Comparison of ENCODE assay signal across 8 mouse cellular contexts in genomic region chr17:8524387-8525165, GRCm38 (mm10). TPM values are rescaled to one million over a fixed set of nuclear protein-coding genes. Genes with fewer than 3 reads are reported as not detected.
DNase-seq lines count a peak whose midpoint lies in the region; ATAC-seq and TF ChIP-seq lines count a peak whose summit lies in the region.

No protein-coding gene starts in this region.

- under 1% methylated on average over 42 of the region's 45 CpGs for WGBS in hindbrain, embryonic 15.5 days

- H3K4me3 ChIP-seq in hindbrain, embryonic 15.5 days: peak overlapping the region; percentile 53
- H3K4me3 ChIP-seq in left cerebral cortex, adult 2 months: peak overlapping the region; percentile 67

- peak overlapping the region; percentile 63 for H3K9ac ChIP-seq in hindbrain, embryonic 15.5 days

- intact Hi-C loops in left cerebral cortex, adult 2 months (cut with DNase I): loop anchor here (1.0 to 5.0 kb wide), 4 partner anchors 16 to 68 kb away; no protein-coding TSS in a partner anchor

- peak overlapping the region; percentile 97 for H3K4me2 ChIP-seq in hindbrain, embryonic 15.5 days

- peaks cover 10% of the 10 kb centered on the region for H3K27me3 ChIP-seq in hindbrain, embryonic 15.5 days

- peak; percentile 51 for DNase-seq in ZHBTc4 (ENCODE audit: low read depth, low spot score)
- DNase-seq in cerebellum, postnatal 36 days: peak; percentile 87 to 90
- DNase-seq in gastrocnemius, adult 18-20 months (ENCODE audit: low spot score): peak; percentile 87
- peak; percentile 90 to 92 for DNase-seq in left cerebral cortex, adult 2 months (ENCODE audit: extremely low spot score in 1 of 2, low spot score in 2 of 2)
- peak; percentile 56 for DNase-seq in lung, postnatal 36 days
- DNase-seq in right cerebral cortex, postnatal 14 days: peak; percentile 90
- DNase-seq in spleen, adult 12 weeks (ENCODE audit: low spot score): no peak

- H3K27ac ChIP-seq in hindbrain, embryonic 15.5 days (replicated peaks): peak overlapping the region; percentile 70
- peak overlapping the region; percentile 94 for H3K27ac ChIP-seq in left cerebral cortex, adult 2 months

- no peaks in the 10 kb centered on the region for H3K9me3 ChIP-seq in hindbrain, embryonic 15.5 days

- TF ChIP-seq CTCF in left cerebral cortex, adult 2 months (IDR thresholded peaks at IDR 0.05): peak; percentile 55

- peak; percentile 94 for ATAC-seq in hindbrain, embryonic 15.5 days (ENCODE audit: low FRiP score, low read depth)

- H3K36me3 ChIP-seq in hindbrain, embryonic 15.5 days: no peaks in the 10 kb centered on the region

- peaks cover 27% of the 10 kb centered on the region for H3K4me1 ChIP-seq in hindbrain, embryonic 15.5 days (replicated peaks)

RNA-seq across cellular contexts. Expression of gene Pde10a, which starts 0.6 kb away (rescaled TPM):
- total RNA-seq in gastrocnemius, adult 18-20 months (2021): 1 to 10 TPM; 3.5 to 4.4 TPM
- 12.8 and 13.0 TPM in 2 replicates for polyA plus RNA-seq in hindbrain, embryonic 15.5 days (2015; fragmentation: Nextera tagmentation; extraction: Ambion mirVana)
- 100 to 1,000 TPM in 1 of 2 experiments, 10 to 100 TPM in 1; 78.0 to 113 TPM for total RNA-seq in left cerebral cortex, adult 2 months (2021)

RNA-seq across cellular contexts. Expression of gene Gm17087, which starts 42.2 kb away (rescaled TPM):
- total RNA-seq in gastrocnemius, adult 18-20 months (2021): not detected
- not detected in 2 replicates for polyA plus RNA-seq in hindbrain, embryonic 15.5 days (2015; fragmentation: Nextera tagmentation; extraction: Ambion mirVana)
- total RNA-seq in left cerebral cortex, adult 2 months (2021): not detected

Comparison
In these comparisons a context has a peak if more than half of its experiments do, and no peak if none do; other contexts are left out.
1. RNA of gene Pde10a, which starts 0.6 kb away (total RNA-seq): 78.0 to 113 TPM in left cerebral cortex, adult 2 months; 3.5 to 4.4 TPM in gastrocnemius, adult 18-20 months; every median in the first group is over 10 times any median in the second.